Mouse (Mus musculus): ENCODE results near the gene Psen2. TPM values are rescaled to one million over a fixed set of nuclear protein-coding genes. Genes with fewer than 3 reads are reported as not detected.

Gene Psen2
- polyA plus RNA-seq, 1 experiment from 2014 or later: 23.7 TPM

- 40% methylated on average over 9 of the region's 9 CpGs for WGBS (ENCODE audit: insufficient replicate concordance)
- Histone ChIP-seq H3K4me2 (no peak overlapping the region), H3K9ac (no peak overlapping the region), H3K36me3 (no peaks in the 10 kb centered on the region), H3K27ac (peak overlapping the region; percentile 4; the same call in 1 of the 2 replicates), H3K27me3 (no peaks in the 10 kb centered on the region), H3K4me1 (replicated peaks) (0 out of 2 replicates have a peak, but pooled peaks cover 3% of the 10 kb centered on the region), H3K4me3 (replicated peaks) (no peak overlapping the region), H3K9me3 (replicated peaks) (no peaks in the 10 kb centered on the region)
- no peak for DNase-seq
- ATAC-seq (ENCODE audit: low read depth): no peak
Measured at GRCm38 (mm10) chr1:180296088-180296487, 32.9 kb upstream of the Psen2 start.

GRCm38 (mm10) chr1:180290358-180290757 is 27.1 kb upstream of the Psen2 start:
- no peaks in the 10 kb centered on the region for H3K9me3 ChIP-seq (replicated peaks)
- no peaks in the 10 kb centered on the region for H3K36me3 ChIP-seq
- no peak overlapping the region for H3K4me3 ChIP-seq (replicated peaks)
- no peak overlapping the region for H3K9ac ChIP-seq
- no peak for DNase-seq
- peaks cover 25% of the 10 kb centered on the region for H3K4me1 ChIP-seq (replicated peaks)
- no peak overlapping the region for H3K4me2 ChIP-seq
- WGBS (ENCODE audit: insufficient replicate concordance): 58% methylated on average over 4 of the region's 4 CpGs
- no peak overlapping the region for H3K27ac ChIP-seq
- H3K27me3 ChIP-seq: peaks cover 3% of the 10 kb centered on the region
- no peak for ATAC-seq (ENCODE audit: low read depth)

- Histone ChIP-seq H3K9ac (no peak overlapping the region), H3K27ac (no peak overlapping the region), H3K9me3 (replicated peaks) (no peaks in the 10 kb centered on the region), H3K4me2 (no peak overlapping the region), H3K4me1 (replicated peaks) (peaks cover 25% of the 10 kb centered on the region), H3K4me3 (replicated peaks) (no peak overlapping the region), H3K36me3 (no peaks in the 10 kb centered on the region), H3K27me3 (peaks cover 5% of the 10 kb centered on the region)
- ATAC-seq (ENCODE audit: low read depth) (no peak), DNase-seq (no peak)
- 57% methylated on average over 5 of the region's 5 CpGs for WGBS (ENCODE audit: insufficient replicate concordance)
Measured at GRCm38 (mm10) chr1:180289788-180290187, 26.6 kb upstream of the Psen2 start.

GRCm38 (mm10) chr1:180288872-180289468 is 25.7 kb upstream of the Psen2 start:
- Histone ChIP-seq H3K9me3 (replicated peaks) (no peaks in the 10 kb centered on the region), H3K4me1 (replicated peaks) (peaks cover 25% of the 10 kb centered on the region), H3K4me2 (no peak overlapping the region), H3K9ac (no peak overlapping the region), H3K27me3 (peaks cover 10% of the 10 kb centered on the region), H3K4me3 (replicated peaks) (no peak overlapping the region), H3K27ac (no peak overlapping the region), H3K36me3 (no peaks in the 10 kb centered on the region)
- 79% methylated on average over 7 of the region's 7 CpGs for WGBS (ENCODE audit: insufficient replicate concordance)
- no peak for ATAC-seq (ENCODE audit: low read depth)
- DNase-seq: no peak

- peaks cover 14% of the 10 kb centered on the region for H3K27me3 ChIP-seq
- no peak overlapping the region for H3K27ac ChIP-seq
- no peak overlapping the region for H3K9ac ChIP-seq
- H3K36me3 ChIP-seq: no peaks in the 10 kb centered on the region
- no peak for ATAC-seq (ENCODE audit: low read depth)
- 56% methylated on average over 7 of the region's 7 CpGs for WGBS (ENCODE audit: insufficient replicate concordance)
- DNase-seq: no peak
- H3K4me2 ChIP-seq: no peak overlapping the region
- no peaks in the 10 kb centered on the region for H3K9me3 ChIP-seq (replicated peaks)
- H3K4me3 ChIP-seq (replicated peaks): no peak overlapping the region
- peaks cover 25% of the 10 kb centered on the region for H3K4me1 ChIP-seq (replicated peaks)
Measured at GRCm38 (mm10) chr1:180288227-180288626, 25.0 kb upstream of the Psen2 start.

GRCm38 (mm10) chr1:180286081-180286831 is 23.0 kb upstream of the Psen2 start:
- Histone ChIP-seq H3K27me3 (peaks cover 14% of the 10 kb centered on the region), H3K9ac (no peak overlapping the region), H3K9me3 (replicated peaks) (no peaks in the 10 kb centered on the region), H3K4me3 (replicated peaks) (no peak overlapping the region), H3K27ac (no peak overlapping the region; the same call in 1 of the 2 replicates), H3K4me1 (replicated peaks) (peaks cover 25% of the 10 kb centered on the region), H3K36me3 (no peaks in the 10 kb centered on the region), H3K4me2 (no peak overlapping the region)
- DNase-seq (no peak), ATAC-seq (ENCODE audit: low read depth) (no peak)
- WGBS (ENCODE audit: insufficient replicate concordance): 59% methylated on average over 15 of the region's 15 CpGs

GRCm38 (mm10) chr1:180283813-180284768 is 20.9 kb upstream of the Psen2 start:
- Histone ChIP-seq H3K9me3 (replicated peaks) (no peaks in the 10 kb centered on the region), H3K36me3 (no peaks in the 10 kb centered on the region), H3K4me2 (no peak overlapping the region), H3K9ac (no peak overlapping the region), H3K4me3 (replicated peaks) (no peak overlapping the region), H3K4me1 (replicated peaks) (peaks cover 30% of the 10 kb centered on the region), H3K27me3 (peaks cover 14% of the 10 kb centered on the region), H3K27ac (no peak overlapping the region)
- DNase-seq (no peak), ATAC-seq (ENCODE audit: low read depth) (no peak)
- whole genome bisulfite sequencing (ENCODE audit: insufficient replicate concordance): 31% methylated on average over 16 of the region's 16 CpGs

- DNase-seq (no peak), ATAC-seq (ENCODE audit: low read depth) (no peak)
Measured at GRCm38 (mm10) chr1:180282581-180282980, 19.3 kb upstream of the Psen2 start.

GRCm38 (mm10) chr1:180279648-180280047 is 16.4 kb upstream of the Psen2 start:
- no peaks in the 10 kb centered on the region for H3K9me3 ChIP-seq (replicated peaks)
- H3K4me2 ChIP-seq: peak overlapping the region; percentile 3; the same call in 1 of the 2 replicates
- peaks cover 12% of the 10 kb centered on the region for H3K4me1 ChIP-seq (replicated peaks)
- no peaks in the 10 kb centered on the region for H3K36me3 ChIP-seq
- peak; percentile 68 for ATAC-seq (ENCODE audit: low read depth)
- H3K9ac ChIP-seq: no peak overlapping the region
- no peak overlapping the region for H3K27ac ChIP-seq
- 44% methylated on average over 7 of the region's 7 CpGs for WGBS (ENCODE audit: insufficient replicate concordance)
- no peak for DNase-seq
- H3K4me3 ChIP-seq (replicated peaks): no peak overlapping the region
- H3K27me3 ChIP-seq: peaks cover 8% of the 10 kb centered on the region; the same call in 1 of the 2 replicates

More at GRCm38 (mm10) chr1:180282581-180282980, 19.3 kb upstream of the Psen2 start:
- Histone ChIP-seq H3K4me3 (replicated peaks) (no peak overlapping the region), H3K4me1 (replicated peaks) (peaks cover 20% of the 10 kb centered on the region), H3K9ac (no peak overlapping the region), H3K27me3 (peaks cover 14% of the 10 kb centered on the region), H3K9me3 (replicated peaks) (no peaks in the 10 kb centered on the region), H3K36me3 (no peaks in the 10 kb centered on the region), H3K4me2 (no peak overlapping the region), H3K27ac (no peak overlapping the region)
- 66% methylated on average over 6 of the region's 6 CpGs for WGBS (ENCODE audit: insufficient replicate concordance)

GRCm38 (mm10) chr1:180277563-180277962 is 14.3 kb upstream of the Psen2 start:
- WGBS (ENCODE audit: insufficient replicate concordance): 57% methylated on average over 9 of the region's 9 CpGs
- H3K36me3 ChIP-seq: no peaks in the 10 kb centered on the region
- ATAC-seq (ENCODE audit: low read depth) (no peak), DNase-seq (no peak)
- no peak overlapping the region for H3K9ac ChIP-seq
- no peak overlapping the region for H3K27ac ChIP-seq
- no peak overlapping the region for H3K4me3 ChIP-seq (replicated peaks)
- peaks cover 12% of the 10 kb centered on the region for H3K4me1 ChIP-seq (replicated peaks)
- H3K4me2 ChIP-seq: no peak overlapping the region
- no peaks in the 10 kb centered on the region for H3K9me3 ChIP-seq (replicated peaks)
- no peaks in the 10 kb centered on the region for H3K27me3 ChIP-seq

GRCm38 (mm10) chr1:180274725-180275308 is 11.6 kb upstream of the Psen2 start:
- no peak overlapping the region for H3K27ac ChIP-seq
- 78% methylated on average over 10 of the region's 10 CpGs for WGBS (ENCODE audit: insufficient replicate concordance)
- peaks cover 7% of the 10 kb centered on the region for H3K4me1 ChIP-seq (replicated peaks)
- no peaks in the 10 kb centered on the region for H3K9me3 ChIP-seq (replicated peaks)
- no peak overlapping the region for H3K9ac ChIP-seq
- H3K27me3 ChIP-seq: no peaks in the 10 kb centered on the region
- no peak overlapping the region for H3K4me2 ChIP-seq
- H3K4me3 ChIP-seq (replicated peaks): no peak overlapping the region
- no peaks in the 10 kb centered on the region for H3K36me3 ChIP-seq
- ATAC-seq (ENCODE audit: low read depth) (no peak), DNase-seq (no peak)

All from liver, embryonic 13.5 days (tissue).